Mouse (Mus musculus) ES-Bruce4 (cell line): ENCODE results near the gene Spryd3. TPM values are rescaled to one million over a fixed set of nuclear protein-coding genes. Genes with fewer than 3 reads are reported as not detected.
A peak's percentile ranks its signal among the peaks of the same experiment; 100 is the strongest.

Experiments
- H3K27ac ChIP-seq: 2 replicates; pipeline ENCODE4 v1.5.1; 2012; ENCODE audit warnings: low read length, inconsistent platforms; ENCODE audit not compliant: insufficient read depth
- H3K27me3 ChIP-seq: 2 replicates; pipeline ENCODE4 v1.6.1; 2012; ENCODE audit warnings: mild to moderate bottlenecking, low read length, inconsistent platforms; ENCODE audit not compliant: control insufficient read depth, poor library complexity, insufficient read depth, severe bottlenecking
- H3K36me3 ChIP-seq: 2 replicates; pipeline ENCODE4 v1.6.1; 2012; ENCODE audit warnings: inconsistent platforms, mild to moderate bottlenecking, low read length, moderate library complexity; ENCODE audit not compliant: control insufficient read depth, poor library complexity, insufficient read depth, severe bottlenecking
- H3K4me1 ChIP-seq: one replicate; pipeline ENCODE4 v1.8.1; 2011; ENCODE audit warnings: low read length; ENCODE audit not compliant: control insufficient read depth, insufficient read depth
- H3K4me3 ChIP-seq: 2 replicates; pipeline ENCODE4 v1.5.1; 2011; ENCODE audit warnings: low read depth, mild to moderate bottlenecking, low read length
- H3K9ac ChIP-seq: 2 replicates; pipeline ENCODE4 v1.6.1; 2012; ENCODE audit warnings: low read depth, mild to moderate bottlenecking, inconsistent platforms; ENCODE audit not compliant: poor library complexity, severe bottlenecking
- H3K9me3 ChIP-seq: replicated peaks from 2 replicates; pipeline ENCODE4 v1.6.1; 2012; ENCODE audit warnings: mild to moderate bottlenecking, low read length, inconsistent platforms; ENCODE audit not compliant: control insufficient read depth, poor library complexity, insufficient read depth, severe bottlenecking
- CTCF ChIP-seq: IDR thresholded peaks from one replicate; pipeline ENCODE4 v1.8.1; 2011; ENCODE audit warnings: low read depth, low read length
- EP300 ChIP-seq: IDR thresholded peaks from 2 replicates; pipeline ENCODE4 v1.6.1; 2011; ENCODE audit warnings: low read depth, low read length; ENCODE audit not compliant: insufficient read depth
- POLR2A ChIP-seq: IDR thresholded peaks from one replicate; pipeline ENCODE4 v1.8.1; 2011; ENCODE audit warnings: low read length; ENCODE audit not compliant: insufficient read depth
- polyA plus RNA-seq: library from polyadenylated mRNA; stranded (reverse); fragments of >200 nt; gene quantifications from 2 replicates; pipeline ENCODE4 v1.2.4, GENCODE M21; 2011; ENCODE audit warnings: low read depth; ENCODE audit not compliant: missing spikeins, insufficient read depth, insufficient read length

The Spryd3 gene
- 11.7 and 15.1 TPM in 2 replicates for polyA plus RNA-seq

DNA sequence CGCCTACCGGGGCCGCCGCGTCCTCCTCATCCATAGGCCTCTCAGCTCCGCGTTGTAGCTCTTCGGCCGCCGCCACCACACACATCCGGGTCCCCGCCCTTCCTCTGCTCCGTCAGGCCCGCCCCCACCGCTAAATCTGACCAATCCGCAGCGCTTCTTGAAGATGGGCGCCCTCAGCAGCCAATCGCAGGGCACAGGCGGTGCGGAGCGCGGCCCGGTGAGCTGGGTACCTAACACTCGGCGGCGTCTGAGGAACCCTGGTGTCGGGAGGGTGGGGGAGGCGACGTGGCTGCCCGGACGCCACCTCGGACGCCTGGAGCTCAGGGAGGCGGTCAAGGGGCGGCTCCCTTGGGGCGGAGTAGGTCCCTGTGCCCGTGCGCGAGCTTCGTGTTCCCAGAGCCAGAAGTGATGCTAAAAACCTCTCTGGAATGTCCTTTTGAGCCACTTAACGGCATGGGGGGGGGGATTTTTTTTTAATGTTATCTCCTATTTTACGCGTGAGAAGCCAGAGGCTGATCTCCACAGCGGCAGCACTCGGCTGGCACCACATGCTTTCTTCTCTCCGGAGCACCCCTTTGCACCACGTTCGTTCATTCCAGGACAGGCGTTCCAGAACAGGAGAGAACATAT lies at the start of gene Spryd3:
Spryd3 (minus strand) TSS at position 106 of the 630 bp plus-strand sequence.
- no peaks in the 10 kb centered on the region for H3K36me3 ChIP-seq
- H3K4me3 ChIP-seq: peak within 1 kb of the TSS; percentile 80
- no peak within 1 kb of the TSS; the same call in 1 of the 2 replicates for H3K27ac ChIP-seq
- peak within 1 kb of the TSS; percentile 71 for H3K9ac ChIP-seq
- no peaks in the 10 kb centered on the region for H3K27me3 ChIP-seq
- TF ChIP-seq EP300 (no peak), POLR2A (no peak), CTCF (no peak)
- no peaks in the 10 kb centered on the region for H3K9me3 ChIP-seq
- H3K4me1 ChIP-seq: no peaks in the 10 kb centered on the region

DNA sequence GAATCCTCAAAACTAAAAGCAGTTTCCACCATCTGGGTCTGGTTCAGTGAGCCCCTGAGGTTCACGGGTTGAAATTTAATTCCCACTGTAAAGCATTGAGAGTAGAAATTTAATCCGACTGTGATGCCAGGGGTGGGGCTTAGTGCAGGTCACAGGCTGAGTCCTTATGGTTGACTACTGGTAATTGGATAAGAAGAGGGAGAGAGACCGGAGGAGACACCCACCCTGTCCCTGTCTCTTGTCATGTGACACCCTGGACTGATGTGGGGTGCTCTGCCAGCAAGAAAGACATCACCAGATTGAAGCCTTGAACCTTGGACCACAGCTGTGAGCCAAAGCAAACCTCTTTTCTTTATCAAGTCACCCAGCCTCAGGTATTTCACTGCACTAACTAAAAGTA lies 47.0 kb upstream of the Spryd3 start:
- TF ChIP-seq POLR2A (no peak), CTCF (no peak), EP300 (no peak)
- H3K9me3 ChIP-seq: no peaks in the 10 kb centered on the region
- H3K27ac ChIP-seq: no peak overlapping the region
- H3K4me1 ChIP-seq: no peaks in the 10 kb centered on the region
- no peaks in the 10 kb centered on the region for H3K27me3 ChIP-seq
- H3K36me3 ChIP-seq: no peaks in the 10 kb centered on the region
- no peak overlapping the region for H3K9ac ChIP-seq
- H3K4me3 ChIP-seq: no peak overlapping the region

DNA sequence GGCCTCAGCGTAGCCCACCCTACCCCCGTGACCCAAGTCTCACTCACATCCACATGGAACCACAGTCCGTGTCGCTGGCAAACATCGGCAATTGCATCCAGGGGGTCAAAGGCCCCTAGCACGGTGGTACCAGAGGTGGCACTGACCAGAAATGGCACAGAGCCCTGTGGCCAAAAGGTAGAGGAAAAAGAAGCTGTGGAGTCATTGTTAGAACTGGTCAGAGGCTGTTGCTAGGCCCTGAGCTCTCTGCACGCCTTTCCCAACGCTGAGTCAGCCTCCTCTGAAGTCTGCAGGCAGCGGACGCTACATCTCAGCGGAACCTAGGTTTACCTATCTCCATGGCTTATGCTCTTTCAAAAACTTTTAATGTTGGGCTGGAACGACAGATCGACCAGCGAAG lies 43.9 kb upstream of the Spryd3 start:
- Histone ChIP-seq H3K27me3 (no peaks in the 10 kb centered on the region), H3K4me1 (no peaks in the 10 kb centered on the region), H3K4me3 (peak overlapping the region; percentile 59), H3K36me3 (no peaks in the 10 kb centered on the region), H3K9ac (peak overlapping the region; percentile 50), H3K27ac (peak overlapping the region; percentile 13; the same call in 1 of the 2 replicates), H3K9me3 (no peaks in the 10 kb centered on the region)
- TF ChIP-seq POLR2A (no peak), CTCF (no peak), EP300 (no peak)

DNA sequence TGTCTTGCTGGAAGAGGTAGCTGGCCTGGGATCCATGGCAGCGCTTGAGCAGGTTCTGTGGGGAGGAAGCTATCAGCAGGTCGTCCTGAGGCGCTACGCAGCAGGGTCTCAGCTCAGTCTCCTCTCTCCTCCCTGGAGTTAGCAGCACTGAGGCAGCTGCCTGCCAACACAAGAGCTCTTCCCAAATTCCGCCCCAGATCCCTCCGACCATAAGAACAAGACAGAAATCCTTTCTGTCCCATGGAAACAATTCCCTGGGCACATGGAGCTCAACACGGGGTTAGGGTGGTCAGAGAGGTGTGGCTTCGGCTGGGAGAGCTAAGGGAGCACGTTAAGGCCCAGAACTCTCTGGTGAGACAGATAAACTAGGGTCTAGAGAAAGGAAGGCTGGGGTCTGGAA lies 43.1 kb upstream of the Spryd3 start:
- Histone ChIP-seq H3K4me3 (peak overlapping the region; percentile 59), H3K9ac (peak overlapping the region; percentile 50), H3K4me1 (no peaks in the 10 kb centered on the region), H3K9me3 (no peaks in the 10 kb centered on the region), H3K27ac (peak overlapping the region; percentile 51), H3K36me3 (no peaks in the 10 kb centered on the region), H3K27me3 (no peaks in the 10 kb centered on the region)
- TF ChIP-seq EP300: no peak
- TF ChIP-seq POLR2A: no peak

DNA sequence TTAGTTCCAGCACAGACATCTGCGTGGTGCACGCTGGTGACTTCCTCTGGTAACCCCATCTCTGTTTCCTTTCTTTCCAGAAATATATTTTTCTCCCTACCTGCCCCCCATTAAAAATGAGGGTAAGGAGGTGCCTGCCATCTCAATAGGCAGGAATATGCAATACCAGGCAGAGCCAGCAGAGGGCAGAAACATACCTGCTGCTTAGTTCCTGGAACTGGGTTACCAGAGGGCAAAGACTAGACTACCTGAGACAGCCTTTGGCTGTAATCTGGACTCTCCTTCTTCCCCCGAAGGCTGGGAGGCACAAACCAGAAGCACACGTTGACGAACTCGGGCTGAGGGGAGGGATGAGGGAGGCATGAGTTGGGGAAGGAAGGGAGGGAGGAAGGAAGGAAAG lies 42.2 kb upstream of the Spryd3 start:
- H3K9me3 ChIP-seq: no peaks in the 10 kb centered on the region
- TF ChIP-seq EP300 (no peak), CTCF (peak; percentile 69), POLR2A (no peak)
- H3K9ac ChIP-seq: peak overlapping the region; percentile 50
- H3K4me3 ChIP-seq: peak overlapping the region; percentile 59
- H3K36me3 ChIP-seq: no peaks in the 10 kb centered on the region
- H3K27me3 ChIP-seq: no peaks in the 10 kb centered on the region
- no peaks in the 10 kb centered on the region for H3K4me1 ChIP-seq
- peak overlapping the region; percentile 51 for H3K27ac ChIP-seq

DNA sequence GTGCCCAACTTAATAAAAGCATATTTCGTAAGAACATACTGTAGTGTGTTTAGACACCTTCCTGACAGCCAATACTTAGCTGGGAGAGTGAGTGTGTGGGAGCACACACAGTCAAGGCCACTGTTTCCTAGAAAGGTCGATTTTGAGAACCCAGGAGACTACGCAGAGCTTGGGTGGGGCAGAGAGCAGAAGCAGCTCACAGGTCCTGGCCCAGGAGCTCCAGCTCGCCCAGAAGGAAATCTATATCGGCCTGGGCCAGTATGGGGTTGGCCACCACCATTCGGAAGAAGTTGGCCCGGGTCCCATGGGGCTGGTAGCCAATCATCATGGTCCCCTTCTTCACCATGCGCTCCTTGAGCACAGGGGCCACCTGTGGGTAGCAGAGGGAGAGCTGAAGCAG lies 41.4 kb upstream of the Spryd3 start:
- Histone ChIP-seq H3K36me3 (no peaks in the 10 kb centered on the region), H3K27me3 (no peaks in the 10 kb centered on the region), H3K27ac (0 out of 2 replicates have a peak overlapping the region, but pooled peaks have one; percentile 1), H3K9me3 (no peaks in the 10 kb centered on the region), H3K9ac (no peak overlapping the region; the same call in 1 of the 2 replicates), H3K4me3 (no peak overlapping the region), H3K4me1 (no peaks in the 10 kb centered on the region)
- TF ChIP-seq EP300: no peak
- no peak for TF ChIP-seq CTCF
- TF ChIP-seq POLR2A: no peak
